Mouse (Mus musculus): ENCODE data around the gene Mrpl20. TPM values are rescaled to one million over a fixed set of nuclear protein-coding genes. Genes with fewer than 3 reads are reported as not detected.
"Not testable (repeated sequence)": the region's sequence is repeated elsewhere in the genome, so short reads cannot be mapped to it uniquely, and the experiment has no call there.

Mrpl20 gene
- polyA plus RNA-seq, 1 experiment from 2014 or later = 199 TPM

DNA sequence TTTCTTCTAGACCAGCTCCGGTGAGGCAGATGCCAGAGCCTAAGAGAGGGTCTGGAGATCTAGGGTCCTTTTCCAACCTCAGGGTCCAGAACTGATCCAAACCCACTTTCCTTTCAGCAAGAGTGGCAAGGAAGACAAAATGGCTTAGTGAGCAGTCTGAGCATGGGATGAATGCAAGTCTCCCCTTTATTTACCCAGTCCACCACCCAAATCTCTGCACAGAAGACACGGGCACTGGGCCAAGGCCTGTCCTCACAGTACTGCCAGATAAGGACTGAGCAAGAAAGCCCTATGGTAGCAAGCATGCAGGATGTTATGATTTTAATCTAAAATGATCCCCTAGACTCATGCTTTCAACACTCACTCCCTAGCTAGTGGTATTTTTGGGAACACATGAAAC is 24.9 kb upstream of the Mrpl20 start:
- no peak overlapping the region for H3K4me3 ChIP-seq (replicated peaks; ENCODE audit: low read length)
- H3K9ac ChIP-seq (ENCODE audit: low read length) = peak overlapping the region; percentile 44
- no peaks in the 10 kb centered on the region for H3K36me3 ChIP-seq (ENCODE audit: control insufficient read depth, insufficient read depth, low read length)
- ATAC-seq (ENCODE audit: insufficient read depth, low FRiP score) = no peak
- H3K4me1 ChIP-seq (ENCODE audit: control insufficient read depth, insufficient read depth, low read length) = peaks cover 30% of the 10 kb centered on the region
- H3K4me2 ChIP-seq (ENCODE audit: low read depth, low read length) = no peak overlapping the region
- H3K27me3 ChIP-seq (ENCODE audit: control insufficient read depth, insufficient read depth, low read length) = no peaks in the 10 kb centered on the region
- no peak overlapping the region; the same call in none of the 2 replicates for H3K27ac ChIP-seq (ENCODE audit: low read length)
- no peaks in the 10 kb centered on the region for H3K9me3 ChIP-seq (replicated peaks; ENCODE audit: control insufficient read depth, low read length)
- 55% methylated on average over 2 of the region's 2 CpGs for WGBS

DNA sequence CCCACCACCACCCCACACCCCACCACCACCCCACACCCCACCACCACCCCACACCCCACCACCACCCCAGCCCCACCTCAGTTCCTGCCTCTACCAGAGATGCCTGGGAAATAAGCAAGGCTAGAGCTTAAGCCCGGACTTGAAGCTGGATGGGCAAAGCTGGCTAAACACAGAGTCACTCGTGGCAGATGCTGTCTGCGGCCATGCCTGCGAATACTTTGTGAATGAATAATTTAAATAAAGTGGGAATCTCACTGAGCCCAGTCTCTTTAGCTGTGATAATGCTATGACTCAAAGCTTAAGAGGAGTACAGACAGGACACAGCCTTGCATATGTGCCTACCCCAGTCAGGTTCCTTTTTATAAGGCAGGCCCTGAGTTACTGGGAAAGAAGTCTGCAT is 23.2 kb upstream of the Mrpl20 start:
- no peak overlapping the region for H3K9ac ChIP-seq (ENCODE audit: low read length)
- H3K4me1 ChIP-seq (ENCODE audit: control insufficient read depth, insufficient read depth, low read length) = peaks cover 28% of the 10 kb centered on the region
- H3K36me3 ChIP-seq (ENCODE audit: control insufficient read depth, insufficient read depth, low read length) = no peaks in the 10 kb centered on the region
- no peak overlapping the region for H3K4me2 ChIP-seq (ENCODE audit: low read depth, low read length)
- 80% methylated on average over 4 of the region's 4 CpGs for WGBS
- H3K27ac ChIP-seq (ENCODE audit: low read length) = no peak overlapping the region
- H3K27me3 ChIP-seq (ENCODE audit: control insufficient read depth, insufficient read depth, low read length) = no peaks in the 10 kb centered on the region
- no peaks in the 10 kb centered on the region for H3K9me3 ChIP-seq (replicated peaks; ENCODE audit: control insufficient read depth, low read length)
- no peak overlapping the region for H3K4me3 ChIP-seq (replicated peaks; ENCODE audit: low read length)
- no peak for ATAC-seq (ENCODE audit: insufficient read depth, low FRiP score)

DNA sequence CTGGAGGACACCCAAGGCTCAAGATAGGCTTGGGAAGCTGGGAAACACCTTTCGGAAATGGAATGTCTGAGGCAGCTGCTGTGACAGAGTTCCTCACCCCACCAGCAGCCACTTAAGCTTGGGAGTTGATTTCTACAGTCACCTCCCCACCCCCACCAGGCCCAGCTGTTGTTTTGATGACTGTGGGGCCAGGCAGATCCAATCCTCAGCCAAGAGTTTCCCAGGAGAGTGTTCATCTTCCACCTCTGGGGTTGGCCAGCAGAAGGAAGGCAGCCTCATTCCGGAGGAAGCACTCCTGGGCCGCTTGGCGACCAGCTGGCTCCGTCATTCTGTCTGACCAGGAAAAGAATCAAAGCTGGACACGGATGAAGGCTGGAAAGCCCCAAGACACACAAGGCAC is 21.8 kb upstream of the Mrpl20 start:
- Histone ChIP-seq H3K4me2 (ENCODE audit: low read depth, low read length) (no peak overlapping the region), H3K4me1 (ENCODE audit: control insufficient read depth, insufficient read depth, low read length) (peaks cover 20% of the 10 kb centered on the region), H3K9ac (ENCODE audit: low read length) (no peak overlapping the region), H3K4me3 (replicated peaks; ENCODE audit: low read length) (no peak overlapping the region), H3K36me3 (ENCODE audit: control insufficient read depth, insufficient read depth, low read length) (no peaks in the 10 kb centered on the region), H3K9me3 (replicated peaks; ENCODE audit: control insufficient read depth, low read length) (no peaks in the 10 kb centered on the region), H3K27ac (ENCODE audit: low read length) (no peak overlapping the region), H3K27me3 (ENCODE audit: control insufficient read depth, insufficient read depth, low read length) (no peaks in the 10 kb centered on the region)
- ATAC-seq (ENCODE audit: insufficient read depth, low FRiP score) = no peak
- 28% methylated on average over 6 of the region's 6 CpGs for WGBS

DNA sequence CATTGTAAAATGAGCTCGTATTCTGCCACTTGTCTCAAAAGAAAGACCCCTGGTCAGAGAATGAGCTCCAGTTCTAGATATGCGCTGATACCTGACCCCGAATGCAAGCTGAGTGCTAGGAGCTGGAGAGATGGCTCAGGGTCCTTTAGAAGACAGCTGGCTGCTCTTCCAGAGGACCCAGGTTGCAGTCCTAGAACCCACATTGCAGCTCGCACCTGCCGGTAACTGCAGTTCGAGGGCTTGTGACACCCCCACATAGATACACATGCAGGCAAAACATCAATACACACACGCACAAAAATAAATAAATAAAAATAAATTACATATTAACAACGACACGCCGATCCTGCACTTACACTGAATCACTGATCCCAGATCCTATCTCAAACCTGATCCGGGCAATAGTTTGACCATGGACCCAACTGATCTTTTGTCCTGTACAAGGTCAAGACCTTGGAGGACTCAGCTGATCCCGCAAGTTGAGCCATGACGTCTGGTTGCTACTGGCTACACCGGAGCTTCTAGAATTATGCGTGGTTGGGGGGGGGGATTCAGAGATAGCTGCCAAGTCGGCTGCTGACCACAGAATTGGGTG is 19.1 kb upstream of the Mrpl20 start:
- WGBS = 35% methylated on average over 16 of the region's 16 CpGs
- peak overlapping the region; percentile 82; the same call in 1 of the 2 replicates for H3K27ac ChIP-seq (ENCODE audit: low read length)

DNA sequence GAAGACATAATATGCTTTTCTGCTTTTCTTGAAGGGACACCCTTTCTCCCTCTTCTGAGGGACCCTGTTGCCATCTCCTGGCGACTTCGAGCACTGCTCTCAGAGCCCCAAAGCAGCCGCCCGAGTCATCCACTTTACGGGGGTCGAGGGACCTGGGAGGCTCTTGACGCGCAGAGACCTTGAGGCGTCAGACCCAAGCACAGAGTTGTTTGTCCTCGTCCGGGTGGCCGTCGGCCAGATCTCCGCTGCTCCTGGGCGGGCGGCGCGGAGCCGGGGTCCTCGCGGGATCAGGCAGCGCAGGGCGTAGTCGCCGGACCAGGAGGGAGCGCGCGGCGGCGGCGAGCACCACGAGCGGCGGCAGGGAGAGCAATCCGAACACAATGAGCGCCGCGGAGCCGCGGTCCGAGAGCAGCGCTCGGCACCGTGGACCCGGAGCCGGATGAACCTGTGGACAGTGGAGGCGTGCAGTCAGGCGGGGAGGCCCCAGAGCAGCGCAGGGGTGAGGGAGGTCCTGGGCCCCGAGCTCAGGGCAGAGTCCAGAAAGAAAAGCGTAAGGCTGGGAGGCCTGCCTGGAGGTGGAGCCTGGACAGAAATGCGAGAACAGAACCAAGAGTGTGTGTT is 18.5 kb upstream of the Mrpl20 start:
- no peaks in the 10 kb centered on the region for H3K9me3 ChIP-seq (replicated peaks; ENCODE audit: control insufficient read depth, low read length)
- peak overlapping the region; percentile 76 for H3K4me2 ChIP-seq (ENCODE audit: low read depth, low read length)
- peaks cover 7% of the 10 kb centered on the region; the same call in 1 of the 2 replicates for H3K4me1 ChIP-seq (ENCODE audit: control insufficient read depth, insufficient read depth, low read length)
- WGBS = under 1% methylated on average over 52 of the region's 52 CpGs
- no peaks in the 10 kb centered on the region for H3K27me3 ChIP-seq (ENCODE audit: control insufficient read depth, insufficient read depth, low read length)
- peak; percentile 83 for ATAC-seq (ENCODE audit: insufficient read depth, low FRiP score)
- peak overlapping the region; percentile 92 for H3K9ac ChIP-seq (ENCODE audit: low read length)
- no peaks in the 10 kb centered on the region for H3K36me3 ChIP-seq (ENCODE audit: control insufficient read depth, insufficient read depth, low read length)
- H3K27ac ChIP-seq (ENCODE audit: low read length) = peak overlapping the region; percentile 82
- peak overlapping the region; percentile 68 for H3K4me3 ChIP-seq (replicated peaks; ENCODE audit: low read length)

More for the DNA sequence above, 19.1 kb upstream of the Mrpl20 start:
- H3K9me3 ChIP-seq (replicated peaks; ENCODE audit: control insufficient read depth, low read length) = no peaks in the 10 kb centered on the region
- H3K9ac ChIP-seq (ENCODE audit: low read length) = peak overlapping the region; percentile 92
- H3K4me2 ChIP-seq (ENCODE audit: low read depth, low read length) = peak overlapping the region; percentile 76
- no peaks in the 10 kb centered on the region for H3K27me3 ChIP-seq (ENCODE audit: control insufficient read depth, insufficient read depth, low read length)
- ATAC-seq (ENCODE audit: insufficient read depth, low FRiP score) = 0 out of 2 replicates have a peak, but pooled peaks have one; percentile 12
- peak overlapping the region; percentile 68 for H3K4me3 ChIP-seq (replicated peaks; ENCODE audit: low read length)
- peaks cover 7% of the 10 kb centered on the region; the same call in 1 of the 2 replicates for H3K4me1 ChIP-seq (ENCODE audit: control insufficient read depth, insufficient read depth, low read length)
- no peaks in the 10 kb centered on the region for H3K36me3 ChIP-seq (ENCODE audit: control insufficient read depth, insufficient read depth, low read length)

DNA sequence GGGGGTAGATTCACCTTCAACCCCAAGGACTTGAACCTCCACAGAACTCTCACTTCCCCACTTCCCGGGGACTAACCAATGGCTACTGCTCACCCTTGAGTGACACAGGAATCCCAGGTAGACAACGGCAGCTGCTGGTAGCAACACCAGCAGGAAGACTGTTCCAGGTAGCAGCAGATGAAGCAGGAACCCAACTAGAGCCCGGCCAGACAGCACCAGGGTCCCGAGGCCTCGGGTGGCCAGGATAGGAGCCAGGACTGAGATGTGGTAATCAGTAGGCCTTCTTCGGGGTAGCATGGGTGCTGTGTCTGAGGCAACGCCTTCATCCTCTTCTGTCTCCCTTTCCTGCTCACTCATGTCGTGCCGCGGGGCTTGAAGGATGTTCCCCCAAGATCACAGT is 17.4 kb upstream of the Mrpl20 start:
- H3K4me3 ChIP-seq (replicated peaks; ENCODE audit: low read length) = no peak overlapping the region
- no peak for ATAC-seq (ENCODE audit: insufficient read depth, low FRiP score)
- WGBS = 79% methylated on average over 10 of the region's 10 CpGs
- no peak overlapping the region for H3K4me2 ChIP-seq (ENCODE audit: low read depth, low read length)
- peaks cover 7% of the 10 kb centered on the region; the same call in 1 of the 2 replicates for H3K4me1 ChIP-seq (ENCODE audit: control insufficient read depth, insufficient read depth, low read length)
- no peaks in the 10 kb centered on the region for H3K9me3 ChIP-seq (replicated peaks; ENCODE audit: control insufficient read depth, low read length)
- H3K27ac ChIP-seq (ENCODE audit: low read length) = no peak overlapping the region
- H3K27me3 ChIP-seq (ENCODE audit: control insufficient read depth, insufficient read depth, low read length) = no peaks in the 10 kb centered on the region
- H3K36me3 ChIP-seq (ENCODE audit: control insufficient read depth, insufficient read depth, low read length) = no peaks in the 10 kb centered on the region
- H3K9ac ChIP-seq (ENCODE audit: low read length) = peak overlapping the region; percentile 9; the same call in 1 of the 2 replicates

DNA sequence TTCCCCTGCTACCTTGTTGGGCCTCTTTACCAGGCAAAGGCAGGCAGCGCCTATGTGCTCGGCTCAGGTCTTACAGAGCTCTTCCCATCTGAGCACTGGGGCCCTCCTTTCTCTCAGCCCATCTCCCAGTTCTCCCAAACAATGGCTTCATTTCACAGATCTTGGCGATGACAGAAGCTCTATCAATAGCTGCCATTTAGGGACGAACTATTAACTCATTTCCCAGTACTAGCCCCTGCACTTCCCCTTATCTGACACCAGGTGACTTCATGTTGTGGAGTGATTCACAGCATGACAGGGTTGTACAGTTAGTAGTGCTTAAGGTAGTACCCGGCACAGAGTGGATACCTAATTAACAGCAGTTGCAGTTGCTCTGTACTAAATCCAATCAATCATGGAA is 16.9 kb upstream of the Mrpl20 start, which contains the start of gene Tmem88b:
Tmem88b (minus strand) TSS at position 56 of the 400 bp plus-strand sequence.
- Histone ChIP-seq H3K9ac (ENCODE audit: low read length) (peak within 1 kb of the TSS; percentile 92), H3K9me3 (replicated peaks; ENCODE audit: control insufficient read depth, low read length) (no peaks in the 10 kb centered on the region), H3K4me1 (ENCODE audit: control insufficient read depth, insufficient read depth, low read length) (peaks cover 6% of the 10 kb centered on the region; the same call in 1 of the 2 replicates), H3K27me3 (ENCODE audit: control insufficient read depth, insufficient read depth, low read length) (no peaks in the 10 kb centered on the region), H3K36me3 (ENCODE audit: control insufficient read depth, insufficient read depth, low read length) (no peaks in the 10 kb centered on the region), H3K4me2 (ENCODE audit: low read depth, low read length) (peak within 1 kb of the TSS; percentile 76), H3K27ac (ENCODE audit: low read length) (no peak within 1 kb of the TSS), H3K4me3 (replicated peaks; ENCODE audit: low read length) (peak within 1 kb of the TSS; percentile 68)
- no peak for ATAC-seq (ENCODE audit: insufficient read depth, low FRiP score)
- WGBS = 67% methylated on average over 5 of the region's 5 CpGs

DNA sequence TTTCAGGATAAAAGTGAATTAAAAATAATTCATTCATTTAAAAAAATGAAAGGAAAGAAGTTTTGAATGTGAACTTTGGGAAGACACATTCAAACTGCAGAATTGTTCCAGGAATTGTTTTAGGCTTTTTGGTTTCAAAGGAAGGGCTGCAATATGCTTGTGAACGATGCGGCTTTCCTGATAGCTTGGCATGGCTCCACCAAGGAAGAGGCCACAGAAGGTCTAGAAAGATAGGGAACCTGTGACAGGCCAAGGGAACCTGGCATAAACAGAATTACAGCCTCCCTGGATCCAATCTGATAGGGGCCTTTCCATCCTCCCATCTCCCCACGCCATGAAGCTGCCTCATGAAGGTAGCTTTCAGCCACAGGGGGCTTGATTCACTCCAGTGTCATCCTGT is 14.4 kb upstream of the Mrpl20 start:
- 66% methylated on average over 3 of the region's 3 CpGs for WGBS
- no peaks in the 10 kb centered on the region for H3K36me3 ChIP-seq (ENCODE audit: control insufficient read depth, insufficient read depth, low read length)

DNA sequence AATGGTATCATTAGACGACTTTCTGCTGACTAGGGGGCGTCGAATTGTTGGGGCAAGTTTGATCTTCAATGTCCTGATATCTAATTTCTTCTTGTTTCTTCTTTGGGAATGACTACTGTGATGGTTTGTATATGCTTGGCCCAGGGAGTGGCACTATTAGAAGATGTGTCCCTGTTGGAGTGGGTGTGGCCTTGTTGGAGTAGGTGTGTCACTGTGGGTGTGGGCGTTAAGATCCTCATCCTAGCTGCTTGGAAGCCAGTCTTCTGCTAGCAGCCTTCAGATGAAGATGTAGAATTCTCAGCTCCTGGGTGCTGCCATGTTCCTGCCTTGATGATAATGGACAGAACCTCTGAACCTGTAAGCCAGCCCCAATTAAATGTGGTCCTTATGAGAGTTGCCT is 13.8 kb upstream of the Mrpl20 start:
- not testable (repeated sequence) for H3K4me1 ChIP-seq (ENCODE audit: control insufficient read depth, insufficient read depth, low read length); H3K36me3 ChIP-seq (ENCODE audit: control insufficient read depth, insufficient read depth, low read length); H3K27me3 ChIP-seq (ENCODE audit: control insufficient read depth, insufficient read depth, low read length); H3K27ac ChIP-seq (ENCODE audit: low read length); H3K9ac ChIP-seq (ENCODE audit: low read length); H3K4me3 ChIP-seq (replicated peaks; ENCODE audit: low read length); H3K4me2 ChIP-seq (ENCODE audit: low read depth, low read length); ATAC-seq (ENCODE audit: insufficient read depth, low FRiP score); H3K9me3 ChIP-seq (replicated peaks; ENCODE audit: control insufficient read depth, low read length)
- WGBS = 70% methylated on average over 4 of the region's 4 CpGs

More for the DNA sequence above, 14.4 kb upstream of the Mrpl20 start:
- Histone ChIP-seq H3K9me3 (replicated peaks; ENCODE audit: control insufficient read depth, low read length) (no peaks in the 10 kb centered on the region), H3K9ac (ENCODE audit: low read length) (no peak overlapping the region), H3K27ac (ENCODE audit: low read length) (no peak overlapping the region), H3K4me2 (ENCODE audit: low read depth, low read length) (no peak overlapping the region), H3K27me3 (ENCODE audit: control insufficient read depth, insufficient read depth, low read length) (no peaks in the 10 kb centered on the region), H3K4me3 (replicated peaks; ENCODE audit: low read length) (no peak overlapping the region), H3K4me1 (ENCODE audit: control insufficient read depth, insufficient read depth, low read length) (peaks cover 4% of the 10 kb centered on the region; the same call in 1 of the 2 replicates)
- no peak for ATAC-seq (ENCODE audit: insufficient read depth, low FRiP score)
